Mouse (Mus musculus): ENCODE measurements around the gene Frat2.
A peak's percentile ranks its signal among the peaks of the same experiment; 100 is the strongest.

The Frat2 gene

DNA sequence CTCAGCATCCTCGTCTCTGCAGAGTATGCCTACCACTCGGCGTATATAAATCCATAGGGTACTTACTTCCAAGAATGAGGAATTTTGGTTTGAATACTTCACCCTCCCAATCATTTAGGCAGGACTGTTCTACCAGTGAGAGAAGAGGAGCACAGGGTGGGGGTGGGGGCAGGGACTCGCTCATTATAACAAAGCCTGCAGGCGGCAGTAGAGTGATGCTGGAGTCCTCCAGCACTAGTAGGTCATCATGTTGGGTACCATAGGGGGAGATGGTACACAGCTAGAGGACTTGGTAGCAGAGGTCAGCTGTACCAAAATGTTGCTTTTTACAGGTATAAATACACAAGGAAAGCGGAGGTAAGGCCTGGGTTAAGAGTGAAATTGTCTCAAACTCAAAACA is 3.6 kb downstream of the Frat2 start:
- no peak for DNase-seq (ENCODE audit: low spot score in 2 of 2)

DNA sequence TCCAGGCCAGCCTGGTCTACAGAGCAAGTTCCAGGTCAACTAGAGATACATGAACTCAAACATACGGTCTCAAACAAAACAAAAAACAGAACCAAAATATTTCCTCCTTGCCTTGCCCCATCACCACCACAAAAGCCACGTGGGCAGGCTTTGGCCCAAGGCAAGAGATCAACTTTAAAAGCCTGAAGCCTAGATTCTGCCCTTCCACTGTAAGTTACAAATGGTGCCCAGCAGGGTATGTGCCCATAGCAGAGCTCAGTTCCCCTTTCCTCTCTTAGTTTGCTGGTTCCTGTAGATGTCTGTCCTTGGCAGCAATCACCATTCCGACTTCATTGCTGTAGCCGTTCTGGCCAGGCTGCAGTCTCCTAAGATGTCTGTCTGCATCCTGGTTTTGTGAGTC is 5.2 kb downstream of the Frat2 start:
- DNase-seq (ENCODE audit: low spot score in 2 of 2) = no peak

DNA sequence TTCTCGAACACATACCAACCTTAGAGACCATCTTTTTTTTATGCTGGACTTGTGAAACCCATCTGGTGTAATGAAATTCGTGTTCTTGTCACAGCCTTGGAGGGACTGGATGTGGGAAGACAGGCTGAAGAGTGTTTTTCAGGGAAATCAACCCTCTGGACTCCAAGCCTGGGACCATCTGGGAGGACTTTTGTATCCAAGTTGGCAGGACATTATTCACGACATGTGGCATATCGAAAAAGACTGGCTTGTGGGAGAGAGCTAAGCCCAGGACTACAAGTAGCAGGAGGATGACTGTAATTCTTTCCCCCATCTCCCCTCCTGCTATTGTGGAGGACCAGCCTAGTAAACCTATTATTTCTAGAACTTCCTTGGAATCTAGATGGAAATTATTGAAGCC is 5.7 kb downstream of the Frat2 start:
- no peak for DNase-seq (ENCODE audit: low spot score in 2 of 2)

DNA sequence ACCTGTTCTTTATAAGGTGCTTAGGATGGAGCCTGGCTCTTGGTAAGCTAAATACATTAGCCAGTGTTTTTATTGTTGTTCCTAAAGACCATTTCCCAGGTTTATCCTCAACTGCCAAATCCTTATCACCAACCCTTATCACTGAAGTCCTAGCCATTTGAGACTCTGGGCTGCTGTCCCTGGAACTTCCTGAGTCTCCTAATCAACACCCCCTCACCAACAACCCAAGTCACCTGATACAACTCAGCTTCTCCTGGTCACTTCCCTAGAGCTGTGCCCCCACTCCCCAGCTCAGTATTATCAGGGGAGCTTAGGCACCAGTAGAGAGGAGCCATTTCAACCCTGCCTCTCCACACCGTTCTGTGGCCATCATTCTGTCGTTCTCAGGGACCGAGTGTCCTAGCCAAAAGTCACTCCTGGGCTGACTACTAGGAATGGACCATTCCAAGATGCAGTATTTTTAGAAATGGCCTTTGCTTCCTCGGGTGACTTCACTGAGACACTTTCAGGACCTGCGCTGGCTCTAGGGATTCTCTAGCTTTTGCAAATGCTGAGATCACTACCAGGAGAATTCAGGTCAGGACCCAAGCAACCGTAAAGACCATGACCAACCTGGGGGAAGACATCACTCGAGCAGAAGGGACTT is 6.7 kb downstream of the Frat2 start:
- DNase-seq (ENCODE audit: low spot score in 2 of 2) = no peak

DNA sequence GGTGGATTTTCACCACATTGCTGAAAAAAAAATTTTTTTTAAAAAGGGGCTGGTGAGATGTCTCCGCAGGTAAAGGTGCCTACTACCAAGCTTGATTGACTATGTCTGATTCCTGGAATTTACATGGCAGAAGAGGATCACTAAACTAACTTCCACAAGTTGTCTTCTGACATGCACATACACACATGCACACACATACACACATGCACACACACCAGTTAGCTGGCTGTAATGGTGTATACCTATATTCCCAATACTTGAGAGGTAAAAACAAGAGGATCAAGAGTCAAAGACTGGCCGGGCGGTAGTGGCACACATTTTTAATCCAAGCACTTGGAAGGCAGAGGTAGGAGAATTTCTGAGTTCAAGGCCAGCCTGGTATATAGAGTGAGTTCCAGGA is 8.2 kb downstream of the Frat2 start:
- no peak for DNase-seq (ENCODE audit: low spot score in 2 of 2)

DNA sequence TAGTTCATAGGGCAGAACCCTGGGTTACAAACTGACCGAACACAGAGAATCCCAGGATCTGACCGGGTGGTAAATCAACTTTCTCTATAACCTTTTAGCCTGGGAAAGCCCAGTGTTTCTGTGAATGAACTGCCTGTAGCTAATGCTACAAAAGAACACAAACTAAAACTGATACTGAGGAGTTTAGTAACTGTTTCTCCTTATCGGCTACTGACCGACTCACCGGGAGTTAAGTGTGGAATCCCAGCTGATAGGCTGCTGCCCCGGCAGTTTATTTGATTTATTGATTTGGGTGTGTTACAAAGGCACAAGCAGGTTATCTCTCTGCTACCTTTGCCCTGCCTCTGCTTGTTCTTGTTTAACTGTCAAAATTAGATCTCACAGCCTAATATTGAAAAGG is 9.1 kb downstream of the Frat2 start:
- no peak for DNase-seq (ENCODE audit: low spot score in 2 of 2)

DNA sequence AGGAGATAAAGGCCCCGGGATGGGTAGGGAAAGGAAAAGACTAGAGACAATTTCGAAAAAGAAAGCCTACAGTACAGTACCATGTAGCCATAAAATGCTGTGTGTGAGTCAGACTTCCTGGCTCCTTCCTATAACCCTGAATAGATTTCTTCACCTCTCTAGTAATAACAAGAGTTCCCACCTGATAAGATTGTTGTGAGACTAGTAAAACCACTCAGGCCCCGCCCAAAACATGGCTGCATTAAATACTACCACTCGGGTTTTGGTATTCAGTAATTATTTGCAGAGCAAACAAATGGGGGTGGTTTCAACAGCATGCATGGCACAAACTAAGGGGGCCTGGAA is 10.0 kb downstream of the Frat2 start:
- DNase-seq (ENCODE audit: low spot score in 2 of 2) = no peak

DNA sequence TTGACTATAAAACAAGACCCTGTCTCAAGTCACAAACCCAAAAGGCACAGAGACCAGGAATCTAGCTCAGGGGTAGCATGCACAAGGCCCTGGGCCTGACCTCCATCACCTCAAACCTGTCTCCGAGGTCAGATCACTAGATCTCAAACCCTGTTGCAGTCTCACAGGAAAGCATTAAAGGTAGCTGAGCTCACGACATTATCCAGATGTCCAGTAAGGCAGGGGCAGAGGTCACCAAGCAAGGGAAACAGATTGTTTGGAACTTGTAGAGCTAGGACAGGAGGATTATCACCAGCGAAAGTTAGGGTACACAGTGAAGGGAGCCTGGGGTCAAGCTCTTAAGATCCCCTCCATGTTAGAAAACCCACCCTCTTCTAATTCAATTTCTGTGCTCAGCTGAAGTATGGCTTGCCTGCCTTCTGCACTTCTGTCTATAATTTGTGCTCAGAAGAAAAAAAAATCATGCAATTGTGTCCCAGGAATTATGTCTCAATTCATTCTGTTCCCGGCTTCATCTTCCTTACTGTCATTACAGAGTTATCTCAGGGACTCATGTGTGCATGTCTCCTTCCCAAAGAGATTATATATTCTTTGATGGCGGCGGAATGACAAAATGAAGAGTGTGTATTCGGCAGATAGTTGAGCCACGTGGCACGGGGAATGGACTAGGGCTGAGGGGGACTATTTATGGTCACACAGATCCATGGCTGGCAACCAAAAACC is 10.6 kb downstream of the Frat2 start:
- no peak for DNase-seq (ENCODE audit: low spot score in 2 of 2)

GRCm38 (mm10) chr19:41836719-41837118 is 11.2 kb downstream of the Frat2 start:
- no peak for DNase-seq (ENCODE audit: low spot score in 2 of 2)

- DNase-seq (ENCODE audit: low spot score in 2 of 2) = no peak
These were observed 12.1 kb downstream of the Frat2 start for GRCm38 (mm10) chr19:41835816-41836215.

DNA sequence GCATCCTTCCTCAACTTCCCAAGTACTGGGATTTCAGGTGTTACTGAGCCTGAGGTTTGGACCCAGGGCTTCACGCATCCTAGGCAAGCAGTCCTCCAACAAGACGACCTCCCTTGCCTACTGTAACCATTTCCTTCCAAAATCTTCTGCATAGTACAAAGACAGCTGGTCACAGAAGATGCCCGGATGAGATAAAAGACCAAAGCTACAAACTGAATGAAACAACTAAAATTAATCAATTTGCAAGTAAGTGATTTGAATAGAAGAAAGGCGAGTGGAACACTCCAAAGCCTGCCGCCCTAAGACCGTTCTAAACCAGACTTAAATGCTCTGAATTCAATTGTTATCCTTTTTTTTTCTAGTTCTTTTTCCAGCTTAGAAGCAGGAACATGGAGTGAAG is 12.5 kb downstream of the Frat2 start:
- DNase-seq (ENCODE audit: low spot score in 2 of 2) = no peak

- DNase-seq (ENCODE audit: low spot score in 2 of 2) = no peak
These were observed 15.3 kb downstream of the Frat2 start for GRCm38 (mm10) chr19:41832501-41833201.

GRCm38 (mm10) chr19:41831718-41832391 is 16.1 kb downstream of the Frat2 start:
- DNase-seq (ENCODE audit: low spot score in 2 of 2) = no peak

- peak in 1 of 2 experiments; percentile 5 for DNase-seq (ENCODE audit: low spot score in 2 of 2)
These were observed 16.8 kb downstream of the Frat2 start for GRCm38 (mm10) chr19:41831101-41831570.

GRCm38 (mm10) chr19:41830106-41831031 is 17.6 kb downstream of the Frat2 start:
- DNase-seq (ENCODE audit: low spot score in 2 of 2) = peak; percentile 26 to 42

- DNase-seq (ENCODE audit: low spot score in 2 of 2) = peak; percentile 94 to 95
These were observed 18.4 kb downstream of the Frat2 start, which contains the start of gene Frat1 for GRCm38 (mm10) chr19:41829381-41830105. TSS of gene Frat1 (plus strand) at chr19:41829970.

- DNase-seq (ENCODE audit: low spot score in 2 of 2) = no peak
These were observed 19.0 kb downstream of the Frat2 start for GRCm38 (mm10) chr19:41828941-41829340.

- DNase-seq (ENCODE audit: low spot score in 2 of 2) = no peak
These were observed 21.4 kb downstream of the Frat2 start for GRCm38 (mm10) chr19:41826529-41826928.

DNA sequence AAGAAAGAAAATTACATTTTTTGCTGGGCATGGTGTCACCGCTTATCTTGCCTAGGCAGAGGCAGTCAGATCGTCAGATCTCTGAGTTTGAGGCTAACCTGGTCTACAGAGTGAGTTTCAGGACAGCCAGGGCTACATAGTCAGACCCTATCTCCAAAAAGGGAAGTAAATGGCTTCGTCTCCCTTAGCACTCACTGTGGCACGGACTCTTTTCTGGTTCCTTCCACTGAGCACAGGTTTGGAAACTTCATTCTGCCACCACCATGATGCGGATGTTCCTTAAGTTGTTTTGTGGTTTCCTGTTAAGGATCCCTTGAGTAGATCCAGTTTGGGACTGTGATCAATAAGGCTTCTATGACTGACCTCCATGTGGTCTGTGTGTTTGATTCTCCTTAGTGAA is 23.0 kb downstream of the Frat2 start:
- DNase-seq (ENCODE audit: low spot score in 2 of 2) = no peak

DNA sequence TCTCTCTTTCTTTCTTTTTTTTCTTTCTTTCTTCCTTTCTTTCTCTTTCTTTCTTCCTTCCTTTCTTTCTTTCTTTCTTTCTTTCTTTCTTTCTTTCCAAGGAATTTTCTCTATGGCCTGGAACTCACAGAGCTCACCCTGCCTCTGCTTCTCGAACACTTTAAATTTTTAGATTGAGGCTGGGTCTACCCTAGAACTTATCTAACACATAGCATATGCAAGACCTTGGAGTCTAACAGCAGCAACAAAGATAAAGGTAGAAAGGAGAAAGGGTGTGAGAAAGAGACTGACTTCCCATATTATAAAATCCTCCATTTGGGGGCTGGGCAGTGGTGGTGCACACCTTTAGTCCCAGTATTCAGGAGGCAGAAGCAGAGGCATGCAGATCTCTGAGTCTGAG is 25.3 kb downstream of the Frat2 start:
- DNase-seq (ENCODE audit: low spot score in 2 of 2) = no peak

GRCm38 (mm10) chr19:41821436-41821835 is 26.5 kb downstream of the Frat2 start:
- DNase-seq (ENCODE audit: low spot score in 2 of 2) = no peak
